Comparison of ENCODE assay signal across 13 mouse cellular contexts in the genomic region with DNA sequence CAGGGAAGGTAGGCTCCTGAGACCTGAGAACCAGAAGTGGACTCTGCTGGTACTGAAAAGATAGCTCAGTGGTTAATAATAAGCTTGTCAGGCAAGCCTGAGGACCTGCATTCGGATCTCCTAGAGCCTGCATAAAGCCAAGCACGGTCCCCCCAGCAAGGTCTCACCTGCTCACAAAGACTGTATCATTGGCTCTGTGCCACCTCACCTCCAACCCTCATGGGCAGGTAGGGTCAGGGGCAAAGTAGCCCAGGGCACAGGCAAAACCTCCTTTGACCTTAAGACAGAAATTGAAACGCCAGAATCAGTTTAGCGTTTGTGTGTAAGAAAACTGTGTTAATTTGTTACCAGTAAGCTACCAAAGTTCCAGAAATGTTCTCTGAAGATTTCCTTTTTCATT.
"Had no signal": no experiment of that assay in that cellular context is flagged by ENCODE, and none has a peak within 500 bp of the region (broad histone marks: within the 10 kb centered on the region; RNA-seq: fewer than 3 reads in every experiment).

No protein-coding gene starts in this region.

- H3K4me1 ChIP-seq: limb, embryonic 15.5 days; neural tube, embryonic 15.5 days had no signal

- H3K9me3 ChIP-seq: limb, embryonic 15.5 days; neural tube, embryonic 15.5 days had no signal

- H3K27ac ChIP-seq: layer of hippocampus, adult 2 months; limb, embryonic 15.5 days; liver, embryonic 14.5 days; neural tube, embryonic 15.5 days had no signal

- ATAC-seq: hindbrain, embryonic 16.5 days; inflammation-experienced regulatory T-cells, adult 6 months; intestine, postnatal 0 days had no signal

- H3K27me3 ChIP-seq: limb, embryonic 15.5 days; neural tube, embryonic 15.5 days had no signal

- H3K4me2 ChIP-seq: limb, embryonic 15.5 days; neural tube, embryonic 15.5 days had no signal

- H3K4me3 ChIP-seq: layer of hippocampus, adult 2 months; limb, embryonic 15.5 days; myocyte; neural tube, embryonic 15.5 days had no signal

- DNase-seq: lung, adult 18-20 months; midbrain, embryonic 14.5 days; right cerebral cortex, adult 18-20 months; right cerebral cortex, postnatal 25 days; thymus, postnatal 4 days had no signal

- H3K36me3 ChIP-seq: limb, embryonic 15.5 days; neural tube, embryonic 15.5 days had no signal

- H3K9ac ChIP-seq: limb, embryonic 15.5 days; liver, embryonic 14.5 days; neural tube, embryonic 15.5 days had no signal
